Mouse (Mus musculus) kidney, adult 2 months (tissue): ENCODE data around the gene Gpi1. TPM values are rescaled to one million over a fixed set of nuclear protein-coding genes. Genes with fewer than 3 reads are reported as not detected.
"Not testable (repeated sequence)": the region's sequence is repeated elsewhere in the genome, so short reads cannot be mapped to it uniquely, and the experiment has no call there.

ENCODE experiments used
- DNase-seq: peaks from one replicate; pipeline ENCODE4 v3.0.0; 2021
- H3K27ac ChIP-seq: fragments of 200-500 bp; 2 replicates; pipeline ENCODE4 v1.5.1; 2012; ENCODE audit warnings: low read depth, low read length, control low read depth, inconsistent platforms; ENCODE audit not compliant: insufficient read depth
- H3K27me3 ChIP-seq: fragments of 200-500 bp; replicated peaks from 2 replicates; pipeline ENCODE4 v1.6.1; 2012; ENCODE audit warnings: mild to moderate bottlenecking, moderate library complexity, low read length, inconsistent platforms; ENCODE audit not compliant: control insufficient read depth, insufficient read depth
- H3K36me3 ChIP-seq: fragments of 200-500 bp; 2 replicates; pipeline ENCODE4 v1.6.1; 2012; ENCODE audit warnings: mild to moderate bottlenecking, moderate library complexity, low read length, inconsistent platforms; ENCODE audit not compliant: control insufficient read depth, insufficient read depth
- H3K4me1 ChIP-seq: fragments of 200-500 bp; 2 replicates; pipeline ENCODE4 v1.6.1; 2011; ENCODE audit warnings: low read length; ENCODE audit not compliant: control insufficient read depth, insufficient read depth
- H3K4me3 ChIP-seq: fragments of 200-500 bp; 2 replicates; pipeline ENCODE4 v1.5.1; 2011; ENCODE audit warnings: mild to moderate bottlenecking, low read depth, low read length, control low read depth; ENCODE audit not compliant: insufficient read depth
- CTCF ChIP-seq: fragments of 200-500 bp; conservative IDR thresholded peaks from 2 replicates; pipeline ENCODE4 v1.5.1; 2011; ENCODE audit warnings: low read depth, mild to moderate bottlenecking, control low read depth, low read length, moderate library complexity, mixed read lengths; ENCODE audit not compliant: insufficient read depth, insufficient read length
- POLR2A ChIP-seq: fragments of 200-500 bp; IDR thresholded peaks from one replicate; pipeline ENCODE4 v1.6.1; 2011; ENCODE audit warnings: low read depth, low read length, control low read depth
- WGBS: fragments of 180-500 bp; shearing (Covaris S2); methylation state at CpG from one replicate; pipeline ENCODE4 v1.1.7; 2018; 5-methylcytosine and 5-hydroxymethylcytosine counted together
- polyA plus RNA-seq: library from polyadenylated mRNA; depleted of rRNA; stranded (reverse); fragments of >200 nt; gene quantifications from 2 replicates; pipeline ENCODE4 v1.2.3, GENCODE M21; 2012

Gpi1 gene
- polyA plus RNA-seq, 1 experiment: 413 TPM

- Histone ChIP-seq H3K4me1 (no peaks in the 10 kb centered on the region), H3K27ac (no peak overlapping the region), H3K4me3 (no peak overlapping the region), H3K27me3 (no peaks in the 10 kb centered on the region), H3K36me3 (peaks cover 9% of the 10 kb centered on the region)
- 83% methylated on average over 6 of the region's 6 CpGs for WGBS
- no peak for DNase-seq
- no peak for TF ChIP-seq POLR2A
- TF ChIP-seq CTCF: no peak
Observed at GRCm38 (mm10) chr7:34206331-34206730, 23.8 kb downstream of the Gpi1 start.

- 80% methylated on average over 10 of the region's 10 CpGs for WGBS
- not testable (repeated sequence) for H3K36me3 ChIP-seq
Observed at GRCm38 (mm10) chr7:34202147-34202546, 28.0 kb downstream of the Gpi1 start.

DNA sequence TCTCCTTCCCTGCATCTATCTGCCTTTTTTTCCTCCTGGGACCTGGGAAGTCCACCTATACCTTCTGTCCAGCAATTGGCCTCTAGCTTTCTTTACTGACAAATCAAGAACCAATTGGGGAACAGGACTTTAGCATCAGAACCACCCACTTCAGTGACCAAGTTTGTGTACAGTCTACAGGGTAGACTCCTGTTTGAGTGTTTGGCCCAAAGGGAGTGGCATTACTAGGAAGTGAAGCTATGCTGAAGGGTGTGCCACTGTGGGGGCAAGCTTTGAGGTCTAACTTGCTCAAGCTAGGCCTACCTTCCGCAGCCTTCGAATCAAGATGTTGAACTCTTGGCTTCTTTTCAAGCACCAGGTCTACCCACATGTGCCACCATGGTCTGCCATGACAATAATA lies 29.3 kb downstream of the Gpi1 start:
- 97% methylated on average over 2 of the region's 2 CpGs for WGBS

More at GRCm38 (mm10) chr7:34202147-34202546, 28.0 kb downstream of the Gpi1 start:
- not testable (repeated sequence) for H3K27ac ChIP-seq, H3K4me3 ChIP-seq, H3K4me1 ChIP-seq, DNase-seq, H3K27me3 ChIP-seq

DNA sequence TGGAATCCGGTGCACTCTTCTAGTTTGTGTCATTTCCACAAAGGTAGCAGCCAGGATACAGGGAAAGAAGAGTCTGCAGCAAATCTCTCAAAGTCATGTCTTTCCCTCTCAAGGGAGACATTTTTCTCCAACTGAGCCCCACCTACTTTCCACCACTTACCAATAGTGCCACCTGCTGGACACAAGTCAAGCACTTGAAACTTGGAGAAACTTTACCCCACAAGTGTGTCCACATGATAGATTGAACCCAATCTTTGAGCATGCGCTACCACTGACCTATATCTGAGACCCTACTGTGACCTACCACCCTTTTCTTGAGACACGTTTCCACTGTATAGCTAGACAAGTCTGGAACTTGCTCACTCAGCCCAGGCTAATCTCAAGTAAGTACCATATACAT lies 31.8 kb downstream of the Gpi1 start:
- Histone ChIP-seq H3K4me1 (peaks cover 5% of the 10 kb centered on the region; the same call in 1 of the 2 replicates), H3K27me3 (no peaks in the 10 kb centered on the region), H3K27ac (no peak overlapping the region), H3K4me3 (no peak overlapping the region), H3K36me3 (peaks cover 3% of the 10 kb centered on the region)
- WGBS: 48% methylated on average over 3 of the region's 3 CpGs
- DNase-seq: peak; percentile 44
- peak; percentile 35; the same call in 1 of the 2 replicates for TF ChIP-seq CTCF
- no peak for TF ChIP-seq POLR2A

More for the DNA sequence above, 29.3 kb downstream of the Gpi1 start:
- Histone ChIP-seq H3K27ac (no peak overlapping the region), H3K4me1 (no peaks in the 10 kb centered on the region), H3K4me3 (no peak overlapping the region), H3K27me3 (no peaks in the 10 kb centered on the region), H3K36me3 (peaks cover 9% of the 10 kb centered on the region)
- TF ChIP-seq POLR2A (no peak), CTCF (no peak)
- DNase-seq: no peak

- WGBS: 2% methylated on average over 70 of the region's 70 CpGs
- peak; percentile 93 for DNase-seq
Observed at GRCm38 (mm10) chr7:34196132-34197128, 33.7 kb downstream of the Gpi1 start, which contains the start of gene Pdcd2l. Pdcd2l (minus strand) TSS chr7:34196661.

GRCm38 (mm10) chr7:34195632-34196031 lies 34.5 kb downstream of the Gpi1 start:
- Histone ChIP-seq H3K4me3 (peak overlapping the region; percentile 89), H3K4me1 (peaks cover 5% of the 10 kb centered on the region; the same call in 1 of the 2 replicates), H3K27me3 (no peaks in the 10 kb centered on the region), H3K27ac (no peak overlapping the region), H3K36me3 (no peaks in the 10 kb centered on the region)
- WGBS: 38% methylated on average over 3 of the region's 3 CpGs
- no peak for DNase-seq
- TF ChIP-seq POLR2A: no peak
- no peak for TF ChIP-seq CTCF

More at GRCm38 (mm10) chr7:34196132-34197128, 33.7 kb downstream of the Gpi1 start, which contains the start of gene Pdcd2l:
- peak within 1 kb of the TSS; percentile 66 for H3K27ac ChIP-seq
- peak within 1 kb of the TSS; percentile 89 for H3K4me3 ChIP-seq
- H3K4me1 ChIP-seq: peaks cover 5% of the 10 kb centered on the region; the same call in 1 of the 2 replicates
- H3K27me3 ChIP-seq: no peaks in the 10 kb centered on the region
- no peaks in the 10 kb centered on the region for H3K36me3 ChIP-seq
- TF ChIP-seq POLR2A (peak; percentile 22), CTCF (no peak)

DNA sequence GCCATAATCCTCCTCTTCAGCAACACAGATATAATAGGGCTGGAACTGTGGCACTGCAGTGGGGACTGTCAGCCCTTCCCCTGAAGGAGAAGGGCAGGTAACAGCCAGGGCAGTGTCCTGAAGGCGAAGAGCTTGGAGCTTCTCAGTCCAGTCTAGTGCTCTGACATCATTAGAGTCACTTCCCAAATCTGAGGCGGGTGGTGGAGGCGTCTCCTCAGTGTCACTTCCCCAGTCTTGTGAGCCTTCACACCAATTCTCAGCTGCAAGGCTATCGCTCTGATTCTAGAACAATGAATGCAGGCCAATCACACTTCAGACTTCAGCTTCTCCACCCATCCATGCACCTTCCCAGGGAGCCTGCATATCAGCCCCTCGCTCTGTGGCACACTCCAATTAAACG lies 37.3 kb downstream of the Gpi1 start:
- WGBS: 84% methylated on average over 6 of the region's 6 CpGs
- TF ChIP-seq POLR2A: no peak
- TF ChIP-seq CTCF: no peak
- Histone ChIP-seq H3K27ac (no peak overlapping the region), H3K4me1 (peaks cover 5% of the 10 kb centered on the region; the same call in 1 of the 2 replicates), H3K4me3 (no peak overlapping the region), H3K27me3 (no peaks in the 10 kb centered on the region), H3K36me3 (no peaks in the 10 kb centered on the region)
- DNase-seq: no peak
